Mouse (Mus musculus) cortical plate, adult 2 months (tissue): ENCODE results near the gene Dtd1.

Experiments used
- CTCF ChIP-seq: fragments of 200-500 bp; IDR thresholded peaks from 2 replicates; pipeline ENCODE4 v1.5.1; 2011; ENCODE audit warnings: mild to moderate bottlenecking, control low read depth, low read length; ENCODE audit not compliant: insufficient read depth; ENCODE audit errors: extremely low read depth
- POLR2A ChIP-seq: fragments of 200-500 bp; IDR thresholded peaks from 2 replicates; pipeline ENCODE4 v1.6.1; 2011; ENCODE audit warnings: mild to moderate bottlenecking, low read length, control low read depth; ENCODE audit not compliant: insufficient read depth; ENCODE audit errors: extremely low read depth

- no peak for TF ChIP-seq CTCF
- no peak for TF ChIP-seq POLR2A
Observed at GRCm38 (mm10) chr2:144738576-144738975, 138.9 kb downstream of the Dtd1 start.
